ENCODE assay signal across 9 mouse cellular contexts in the genomic region with DNA sequence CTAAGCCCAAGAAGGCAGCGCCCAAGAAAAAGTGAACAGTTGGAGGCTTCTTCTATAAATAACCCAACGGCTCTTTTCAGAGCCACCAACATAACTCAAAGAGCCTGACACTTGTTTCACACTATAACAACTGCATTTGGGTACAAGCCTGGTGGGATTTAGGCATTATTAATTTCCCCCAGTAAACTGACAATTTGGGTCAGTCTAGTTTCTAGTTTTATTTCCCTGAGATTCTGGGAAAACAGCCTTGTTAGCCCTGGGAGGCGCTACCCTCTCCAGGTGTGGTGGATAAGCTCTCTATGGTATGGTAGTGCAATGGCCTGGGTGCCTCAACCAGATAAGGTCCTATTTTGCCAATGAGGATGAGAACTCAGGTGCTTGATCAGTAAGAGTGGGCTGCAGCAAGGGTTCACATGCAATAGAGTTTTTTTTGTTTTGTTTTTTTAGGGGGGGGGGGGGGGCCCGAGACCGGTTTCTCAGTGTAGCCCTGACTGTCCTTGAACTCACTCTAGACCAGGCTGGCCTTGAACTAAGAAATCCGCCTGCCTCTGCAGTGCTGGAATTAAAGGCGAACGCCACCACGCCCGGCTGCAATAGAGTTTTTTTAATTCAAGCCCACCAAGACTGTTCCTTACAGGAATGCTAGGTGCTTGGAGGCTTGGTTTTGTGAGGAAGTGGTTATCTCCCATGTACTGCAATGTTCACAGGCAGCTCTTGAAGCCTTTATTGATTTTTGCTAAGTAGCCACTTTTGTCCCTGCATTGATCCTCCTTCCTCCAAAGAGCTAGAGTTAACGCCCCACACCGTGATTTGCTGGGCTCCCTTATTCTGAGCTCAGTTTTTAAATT. TPM values are rescaled to one million over a fixed set of nuclear protein-coding genes. Genes with fewer than 3 reads are reported as not detected.
DNase-seq lines count a peak whose midpoint lies in the region; ATAC-seq lines count a peak whose summit lies in the region.
"Had no signal": no experiment of that assay in that cellular context is flagged by ENCODE, and none has a peak within 500 bp of the region (broad histone marks: within the 10 kb centered on the region; RNA-seq: fewer than 3 reads in every experiment).

No protein-coding gene starts in this region.

- peak overlapping the region; percentile 88 for H3K27ac ChIP-seq in heart, embryonic 10.5 days
- peak overlapping the region; percentile 92 for H3K27ac ChIP-seq in forebrain, embryonic 15.5 days (replicated peaks)
- H3K27ac ChIP-seq in liver, embryonic 16.5 days (ENCODE audit: low read length) = peak overlapping the region; percentile 96

- WGBS in heart, embryonic 10.5 days = 34% methylated on average over 12 of the region's 12 CpGs
- 31% methylated on average over 12 of the region's 12 CpGs for WGBS in forebrain, embryonic 15.5 days
- WGBS in liver, embryonic 16.5 days (ENCODE audit: insufficient replicate concordance) = 22% methylated on average over 12 of the region's 12 CpGs

- no peaks in the 10 kb centered on the region for H3K36me3 ChIP-seq in heart, embryonic 10.5 days
- no peaks in the 10 kb centered on the region for H3K36me3 ChIP-seq in forebrain, embryonic 15.5 days
- no peaks in the 10 kb centered on the region for H3K36me3 ChIP-seq in liver, embryonic 16.5 days (ENCODE audit: control insufficient read depth, insufficient read depth)

- no peak for DNase-seq in heart, embryonic 10.5 days (ENCODE audit: low spot score)
- DNase-seq in heart, postnatal 4 days = no peak
- DNase-seq in ES-CJ7 (ENCODE audit: low read depth, low spot score) = peak; percentile 90
- DNase-seq in right cerebral cortex, adult 2 months (ENCODE audit: low spot score in 2 of 2) = no peak
- DNase-seq in retina, embryonic 14.5 days (ENCODE audit: low spot score) = no peak
- no peak for DNase-seq in gastrocnemius, postnatal 4 days (ENCODE audit: low spot score in 2 of 2)

- no peaks in the 10 kb centered on the region for H3K9me3 ChIP-seq in heart, embryonic 10.5 days
- H3K9me3 ChIP-seq in forebrain, embryonic 15.5 days = no peaks in the 10 kb centered on the region
- no peaks in the 10 kb centered on the region for H3K9me3 ChIP-seq in liver, embryonic 16.5 days (replicated peaks; ENCODE audit: control insufficient read depth, low read length)

- H3K4me1 ChIP-seq in heart, embryonic 10.5 days = peaks cover 24% of the 10 kb centered on the region
- peaks cover 36% of the 10 kb centered on the region for H3K4me1 ChIP-seq in forebrain, embryonic 15.5 days
- peaks cover 35% of the 10 kb centered on the region for H3K4me1 ChIP-seq in liver, embryonic 16.5 days (ENCODE audit: control insufficient read depth, low read depth, low read length)

- ATAC-seq in forebrain, embryonic 15.5 days (replicated peaks) = no peak
- ATAC-seq in liver, embryonic 16.5 days (ENCODE audit: low read depth) = no peak

- H3K4me3 ChIP-seq in heart, embryonic 10.5 days = peak overlapping the region; percentile 62
- peak overlapping the region; percentile 58 for H3K4me3 ChIP-seq in forebrain, embryonic 15.5 days
- peak overlapping the region; percentile 67 for H3K4me3 ChIP-seq in liver, embryonic 16.5 days (ENCODE audit: low read depth, low read length)

- no peaks in the 10 kb centered on the region for H3K27me3 ChIP-seq in heart, embryonic 10.5 days (ENCODE audit: insufficient read depth, poor library complexity, severe bottlenecking)
- H3K27me3 ChIP-seq in forebrain, embryonic 15.5 days = no peaks in the 10 kb centered on the region
- H3K27me3 ChIP-seq in liver, embryonic 16.5 days (ENCODE audit: control insufficient read depth, insufficient read depth, low read depth, low read length) = no peaks in the 10 kb centered on the region

- H3K9ac ChIP-seq in forebrain, embryonic 15.5 days (replicated peaks) = peak overlapping the region; percentile 72
- H3K9ac ChIP-seq in liver, embryonic 16.5 days (ENCODE audit: low read depth, low read length) = peak overlapping the region; percentile 79

- peak overlapping the region; percentile 81 for H3K4me2 ChIP-seq in forebrain, embryonic 15.5 days (replicated peaks)
- peak overlapping the region; percentile 86 for H3K4me2 ChIP-seq in liver, embryonic 16.5 days (ENCODE audit: low read depth, low read length)

RNA-seq across cellular contexts. Expression of gene Hist1h1a, which starts 1.1 kb away (rescaled TPM):
- polyA plus RNA-seq in heart, embryonic 10.5 days (2016; fragmentation: Nextera tagmentation; extraction: Ambion mirVana) = 1.2 and 1.4 TPM in 2 replicates
- 100 to 1,000 TPM; 219 to 236 TPM for total RNA-seq in heart, postnatal 4 days (2021)
- polyA plus RNA-seq in forebrain, embryonic 15.5 days (2015; fragmentation: Nextera tagmentation; extraction: Ambion mirVana) = 1.5 TPM in 2 replicates
- polyA plus RNA-seq in liver, embryonic 16.5 days (2015; fragmentation: Nextera tagmentation; extraction: Ambion mirVana) = 2.5 and 3.5 TPM in 2 replicates
- total RNA-seq in gastrocnemius, postnatal 4 days (2021) = 100 to 1,000 TPM; 271 to 321 TPM

RNA-seq across cellular contexts. Expression of gene Hist1h3a, which starts 2.4 kb away (rescaled TPM):
- polyA plus RNA-seq in heart, embryonic 10.5 days (2016; fragmentation: Nextera tagmentation; extraction: Ambion mirVana) = 2.0 and 3.2 TPM in 2 replicates
- total RNA-seq in heart, postnatal 4 days (2021) = 100 to 1,000 TPM; 440 to 473 TPM
- polyA plus RNA-seq in forebrain, embryonic 15.5 days (2015; fragmentation: Nextera tagmentation; extraction: Ambion mirVana) = 2.7 and 3.2 TPM in 2 replicates
- polyA plus RNA-seq in liver, embryonic 16.5 days (2015; fragmentation: Nextera tagmentation; extraction: Ambion mirVana) = 4.6 and 6.8 TPM in 2 replicates
- total RNA-seq in gastrocnemius, postnatal 4 days (2021) = 100 to 1,000 TPM; 353 to 457 TPM

RNA-seq across cellular contexts. Expression of gene Hist1h4a, which starts 3.5 kb away (rescaled TPM):
- polyA plus RNA-seq in heart, embryonic 10.5 days (2016; fragmentation: Nextera tagmentation; extraction: Ambion mirVana) = 0.28 TPM in 1 of 2 replicates, not detected in the other
- total RNA-seq in heart, postnatal 4 days (2021) = 100 to 1,000 TPM; 433 to 442 TPM
- polyA plus RNA-seq in forebrain, embryonic 15.5 days (2015; fragmentation: Nextera tagmentation; extraction: Ambion mirVana) = 0.38 TPM in 1 of 2 replicates, not detected in the other
- polyA plus RNA-seq in liver, embryonic 16.5 days (2015; fragmentation: Nextera tagmentation; extraction: Ambion mirVana) = 0.48 TPM in 1 of 2 replicates, not detected in the other
- total RNA-seq in gastrocnemius, postnatal 4 days (2021) = 100 to 1,000 TPM; 369 to 391 TPM

RNA-seq across cellular contexts. Expression of gene Trim38, which starts 5.2 kb away (rescaled TPM):
- 0.14 TPM in 1 of 2 replicates, not detected in the other for polyA plus RNA-seq in heart, embryonic 10.5 days (2016; fragmentation: Nextera tagmentation; extraction: Ambion mirVana)
- total RNA-seq in heart, postnatal 4 days (2021) = not detected
- polyA plus RNA-seq in forebrain, embryonic 15.5 days (2015; fragmentation: Nextera tagmentation; extraction: Ambion mirVana) = 0.11 TPM in 1 of 2 replicates, not detected in the other
- not detected in 2 replicates for polyA plus RNA-seq in liver, embryonic 16.5 days (2015; fragmentation: Nextera tagmentation; extraction: Ambion mirVana)
- not detected for total RNA-seq in gastrocnemius, postnatal 4 days (2021)
- total RNA-seq: neutrophil, adult 5-6 weeks had no signal

RNA-seq across cellular contexts. Expression of gene Hist1h4b, which starts 7.7 kb away (rescaled TPM):
- 3.4 and 4.4 TPM in 2 replicates for polyA plus RNA-seq in heart, embryonic 10.5 days (2016; fragmentation: Nextera tagmentation; extraction: Ambion mirVana)
- total RNA-seq in heart, postnatal 4 days (2021) = 100 to 1,000 TPM; 312 to 320 TPM
- 2.8 and 3.8 TPM in 2 replicates for polyA plus RNA-seq in forebrain, embryonic 15.5 days (2015; fragmentation: Nextera tagmentation; extraction: Ambion mirVana)
- polyA plus RNA-seq in liver, embryonic 16.5 days (2015; fragmentation: Nextera tagmentation; extraction: Ambion mirVana) = 3.5 and 5.4 TPM in 2 replicates
- total RNA-seq in gastrocnemius, postnatal 4 days (2021) = 100 to 1,000 TPM; 298 to 366 TPM
